Comparison of ENCODE assay signal across 8 mouse cellular contexts in genomic region chr7:101821571-101822501, GRCm38 (mm10). TPM values are rescaled to one million over a fixed set of nuclear protein-coding genes. Genes with fewer than 3 reads are reported as not detected.
DNase-seq lines count a peak whose midpoint lies in the region.

No protein-coding gene starts in this region.

- H3K4me1 ChIP-seq in forebrain, embryonic 10.5 days, result peaks cover 54% of the 10 kb centered on the region

- WGBS in forebrain, embryonic 10.5 days, result under 1% methylated on average over 71 of the region's 71 CpGs

- peak overlapping the region; percentile 91 for H3K27ac ChIP-seq in forebrain, embryonic 10.5 days

- peaks cover 40% of the 10 kb centered on the region for H3K36me3 ChIP-seq in forebrain, embryonic 10.5 days (replicated peaks)
- 0 out of 2 replicates have a peak, but pooled peaks cover 2% of the 10 kb centered on the region for H3K36me3 ChIP-seq in splenic B cell, adult 2 months (ENCODE audit: control insufficient read depth, insufficient read depth, low read length, poor library complexity, severe bottlenecking)

- DNase-seq in urinary bladder, adult 18-20 months (ENCODE audit: low spot score in 2 of 2), result peak; percentile 54 to 61
- no peak for DNase-seq in urinary bladder, postnatal 10 days (ENCODE audit: low spot score)
- peak; percentile 83 for DNase-seq in forebrain, embryonic 10.5 days (ENCODE audit: extremely low spot score, low spot score)
- DNase-seq in heart, postnatal 14 days, result peak; percentile 64 to 74
- peak; percentile 60 for DNase-seq in kidney, postnatal 14 days
- DNase-seq in lung, postnatal 4 days, result peak; percentile 60 to 79
- DNase-seq in splenic B cell, adult 2 months (ENCODE audit: low read depth, low spot score), result peak; percentile 39
- no peak for DNase-seq in frontal cortex, adult 2 months (ENCODE audit: extremely low spot score in 1 of 2, low spot score in 1 of 2)

- H3K27me3 ChIP-seq in forebrain, embryonic 10.5 days (ENCODE audit: poor library complexity, severe bottlenecking), result peaks cover 78% of the 10 kb centered on the region
- H3K27me3 ChIP-seq in splenic B cell, adult 2 months (ENCODE audit: control insufficient read depth, insufficient read depth, low read length, poor library complexity, severe bottlenecking), result no peaks in the 10 kb centered on the region; the same call in none of the 2 replicates

- peak overlapping the region; percentile 62 for H3K4me3 ChIP-seq in forebrain, embryonic 10.5 days

- intact Hi-C loops in heart, postnatal 14 days (cut with DNase I), result no loop called here

- no peaks in the 10 kb centered on the region for H3K9me3 ChIP-seq in forebrain, embryonic 10.5 days

RNA-seq across cellular contexts. Expression of gene Phox2a, which starts 3.7 kb away (rescaled TPM):
- polyA plus RNA-seq in forebrain, embryonic 10.5 days (2016; fragmentation: Nextera tagmentation; extraction: Ambion mirVana), result not detected in 2 replicates
- under 1 TPM; 0.50 to 0.61 TPM for total RNA-seq in heart, postnatal 14 days (2021)
- not detected in 2 replicates for polyA plus RNA-seq in frontal cortex, adult 2 months (2012; rRNA removed)

RNA-seq across cellular contexts. Expression of gene Inppl1, which starts 16.2 kb away (rescaled TPM):
- polyA plus RNA-seq in forebrain, embryonic 10.5 days (2016; fragmentation: Nextera tagmentation; extraction: Ambion mirVana), result 45.8 and 46.2 TPM in 2 replicates
- 100 to 1,000 TPM; 129 to 135 TPM for total RNA-seq in heart, postnatal 14 days (2021)
- polyA plus RNA-seq in frontal cortex, adult 2 months (2012; rRNA removed), result 34.3 and 38.8 TPM in 2 replicates

RNA-seq across cellular contexts. Expression of gene Folr2, which starts 35.2 kb away (rescaled TPM):
- polyA plus RNA-seq in forebrain, embryonic 10.5 days (2016; fragmentation: Nextera tagmentation; extraction: Ambion mirVana), result 0.47 and 0.68 TPM in 2 replicates
- total RNA-seq in heart, postnatal 14 days (2021), result 1 to 10 TPM; 2.5 to 3.2 TPM
- 1.2 and 2.3 TPM in 2 replicates for polyA plus RNA-seq in frontal cortex, adult 2 months (2012; rRNA removed)

RNA-seq across cellular contexts. Expression of gene Anapc15, which starts 41.7 kb away (rescaled TPM):
- polyA plus RNA-seq in forebrain, embryonic 10.5 days (2016; fragmentation: Nextera tagmentation; extraction: Ambion mirVana), result 122 and 127 TPM in 2 replicates
- 10 to 100 TPM; 17.1 to 21.8 TPM for total RNA-seq in heart, postnatal 14 days (2021)
- 60.4 and 69.4 TPM in 2 replicates for polyA plus RNA-seq in frontal cortex, adult 2 months (2012; rRNA removed)

RNA-seq across cellular contexts. Expression of gene Folr1, which starts 48.8 kb away (rescaled TPM):
- polyA plus RNA-seq in forebrain, embryonic 10.5 days (2016; fragmentation: Nextera tagmentation; extraction: Ambion mirVana), result 11.9 and 13.1 TPM in 2 replicates
- 1 to 10 TPM in 1 of 2 experiments, under 1 TPM in 1; 0.71 to 1.5 TPM for total RNA-seq in heart, postnatal 14 days (2021)
- polyA plus RNA-seq in frontal cortex, adult 2 months (2012; rRNA removed), result 1.1 and 2.1 TPM in 2 replicates

Comparison
In these comparisons a context has a peak if more than half of its experiments do, and no peak if none do; other contexts are left out.
1. DNase-seq: peak in urinary bladder, adult 18-20 months (2 of 2), forebrain, embryonic 10.5 days (single experiment), heart, postnatal 14 days (2 of 2), kidney, postnatal 14 days (single experiment), lung, postnatal 4 days (2 of 2) and splenic B cell, adult 2 months (single experiment); none in urinary bladder, postnatal 10 days (single experiment) and frontal cortex, adult 2 months (0 of 2).